Mouse (Mus musculus): Measurements from ENCODE around the gene Krt42. TPM values are rescaled to one million over a fixed set of nuclear protein-coding genes. Genes with fewer than 3 reads are reported as not detected.

Krt42 gene
- polyA plus RNA-seq, 1 experiment from 2014 or later: not detected

DNA sequence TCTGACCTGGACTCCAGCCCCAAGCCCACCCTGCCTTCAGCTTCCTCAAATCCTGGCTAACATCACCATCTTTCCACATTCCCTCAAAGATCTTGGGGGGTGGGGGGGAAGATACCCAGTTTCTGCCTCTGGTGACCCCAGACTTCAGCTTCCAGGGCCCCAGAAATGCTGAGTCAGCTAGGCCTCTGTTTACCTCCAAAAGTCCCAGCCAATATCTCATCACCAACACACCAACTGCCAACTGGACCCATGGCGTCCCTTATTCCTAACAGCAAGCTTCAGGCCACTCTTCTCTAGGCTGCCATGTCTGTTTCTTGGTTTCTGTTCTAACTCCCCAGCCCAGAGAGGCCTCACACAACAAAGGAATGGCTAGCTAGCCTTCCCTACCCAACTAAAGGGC is 2.2 kb upstream of the Krt42 start:
- DNase-seq (ENCODE audit: low spot score) (no peak), ATAC-seq (ENCODE audit: low FRiP score) (no peak)
- H3K36me3 ChIP-seq (ENCODE audit: control insufficient read depth, insufficient read depth, low read length): no peaks in the 10 kb centered on the region
- no peak overlapping the region for H3K4me3 ChIP-seq (ENCODE audit: low read depth, low read length)
- no peaks in the 10 kb centered on the region for H3K9me3 ChIP-seq (ENCODE audit: control insufficient read depth, low read length)
- H3K4me2 ChIP-seq (replicated peaks; ENCODE audit: low read depth, low read length): no peak overlapping the region
- no peaks in the 10 kb centered on the region for H3K4me1 ChIP-seq (replicated peaks; ENCODE audit: control insufficient read depth, insufficient read depth, low read length)
- WGBS: 81% methylated on average over 1 of the region's 1 CpGs
- no peaks in the 10 kb centered on the region for H3K27me3 ChIP-seq (ENCODE audit: control insufficient read depth, insufficient read depth, low read length)
- no peak overlapping the region for H3K27ac ChIP-seq (ENCODE audit: low read depth, low read length)
- H3K9ac ChIP-seq (ENCODE audit: low read depth, low read length): no peak overlapping the region

- Histone ChIP-seq H3K27me3 (ENCODE audit: control insufficient read depth, insufficient read depth, low read length) (no peaks in the 10 kb centered on the region), H3K9me3 (ENCODE audit: control insufficient read depth, low read length) (no peaks in the 10 kb centered on the region), H3K9ac (ENCODE audit: low read depth, low read length) (no peak overlapping the region), H3K4me2 (replicated peaks; ENCODE audit: low read depth, low read length) (no peak overlapping the region), H3K4me1 (replicated peaks; ENCODE audit: control insufficient read depth, insufficient read depth, low read length) (no peaks in the 10 kb centered on the region), H3K4me3 (ENCODE audit: low read depth, low read length) (no peak overlapping the region), H3K36me3 (ENCODE audit: control insufficient read depth, insufficient read depth, low read length) (no peaks in the 10 kb centered on the region), H3K27ac (ENCODE audit: low read depth, low read length) (no peak overlapping the region)
- DNase-seq (ENCODE audit: low spot score) (no peak), ATAC-seq (ENCODE audit: low FRiP score) (no peak)
- WGBS: 20% methylated on average over 13 of the region's 13 CpGs
These were observed 7.4 kb downstream of the Krt42 start for GRCm38 (mm10) chr11:100262058-100262980.

- ATAC-seq (ENCODE audit: low FRiP score): no peak
- WGBS: 80% methylated on average over 9 of the region's 9 CpGs
- H3K27ac ChIP-seq (ENCODE audit: low read depth, low read length): no peak overlapping the region
- no peaks in the 10 kb centered on the region for H3K9me3 ChIP-seq (ENCODE audit: control insufficient read depth, low read length)
- H3K9ac ChIP-seq (ENCODE audit: low read depth, low read length): no peak overlapping the region
- no peaks in the 10 kb centered on the region for H3K27me3 ChIP-seq (ENCODE audit: control insufficient read depth, insufficient read depth, low read length)
- H3K4me2 ChIP-seq (replicated peaks; ENCODE audit: low read depth, low read length): no peak overlapping the region
- no peak overlapping the region for H3K4me3 ChIP-seq (ENCODE audit: low read depth, low read length)
- no peak for DNase-seq (ENCODE audit: low spot score)
- H3K36me3 ChIP-seq (ENCODE audit: control insufficient read depth, insufficient read depth, low read length): no peaks in the 10 kb centered on the region
- no peaks in the 10 kb centered on the region for H3K4me1 ChIP-seq (replicated peaks; ENCODE audit: control insufficient read depth, insufficient read depth, low read length)
These were observed 8.5 kb downstream of the Krt42 start for GRCm38 (mm10) chr11:100261235-100261605.

- H3K9ac ChIP-seq (ENCODE audit: low read depth, low read length): no peak within 1 kb of the TSS
- H3K36me3 ChIP-seq (ENCODE audit: control insufficient read depth, insufficient read depth, low read length): no peaks in the 10 kb centered on the region
- no peak within 1 kb of the TSS for H3K27ac ChIP-seq (ENCODE audit: low read depth, low read length)
- no peaks in the 10 kb centered on the region for H3K27me3 ChIP-seq (ENCODE audit: control insufficient read depth, insufficient read depth, low read length)
- H3K9me3 ChIP-seq (ENCODE audit: control insufficient read depth, low read length): no peaks in the 10 kb centered on the region
- WGBS: 74% methylated on average over 21 of the region's 21 CpGs
- DNase-seq (ENCODE audit: low spot score) (no peak), ATAC-seq (ENCODE audit: low FRiP score) (no peak)
- no peak within 1 kb of the TSS for H3K4me2 ChIP-seq (replicated peaks; ENCODE audit: low read depth, low read length)
- H3K4me1 ChIP-seq (replicated peaks; ENCODE audit: control insufficient read depth, insufficient read depth, low read length): no peaks in the 10 kb centered on the region
- no peak within 1 kb of the TSS for H3K4me3 ChIP-seq (ENCODE audit: low read depth, low read length)
These were observed 9.0 kb downstream of the Krt42 start, which contains the start of gene Krt17 for GRCm38 (mm10) chr11:100260514-100261234. Gene Krt17, minus strand, starts transcription at chr11:100261029.

DNA sequence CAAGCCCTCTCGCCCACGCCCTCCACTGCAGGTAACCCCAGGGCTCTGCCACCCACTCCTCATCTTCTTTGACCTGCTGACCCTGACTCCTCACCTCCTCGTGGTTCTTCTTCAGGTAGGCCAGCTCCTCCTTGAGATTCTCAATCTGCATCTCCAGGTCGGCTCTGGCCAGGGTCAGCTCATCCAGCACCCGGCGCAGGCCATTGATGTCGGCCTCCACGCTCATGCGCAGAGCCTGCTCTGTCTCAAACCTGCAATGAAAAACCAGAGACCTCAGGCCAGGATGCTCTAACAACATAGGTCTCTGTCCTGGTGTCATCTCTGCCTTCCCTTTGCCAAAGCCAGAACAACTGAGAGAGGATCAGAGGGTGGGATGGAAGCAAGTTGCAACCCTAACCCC is 10.6 kb downstream of the Krt42 start:
- 86% methylated on average over 9 of the region's 9 CpGs for WGBS

DNA sequence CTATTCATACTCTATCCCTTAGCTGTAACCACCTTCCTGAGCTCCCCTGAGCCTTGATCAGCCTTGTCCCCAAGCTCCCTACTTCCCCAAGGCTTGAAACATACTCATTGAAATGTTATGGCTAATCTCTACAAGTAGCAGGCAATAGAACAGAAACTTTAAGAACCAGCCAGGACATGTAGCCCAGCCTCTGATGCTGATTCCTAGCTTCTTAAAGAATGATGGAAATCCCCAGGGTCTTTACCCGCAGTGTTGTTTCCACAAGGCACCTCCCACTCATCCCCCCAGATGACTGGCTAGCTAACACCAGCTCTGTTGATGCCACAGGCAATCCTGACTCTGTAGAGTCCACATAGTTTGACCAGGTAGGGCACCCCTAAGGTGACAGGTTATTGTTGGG is 11.7 kb downstream of the Krt42 start:
- Histone ChIP-seq H3K36me3 (ENCODE audit: control insufficient read depth, insufficient read depth, low read length) (no peaks in the 10 kb centered on the region), H3K27ac (ENCODE audit: low read depth, low read length) (no peak overlapping the region), H3K4me3 (ENCODE audit: low read depth, low read length) (no peak overlapping the region), H3K9ac (ENCODE audit: low read depth, low read length) (no peak overlapping the region), H3K9me3 (ENCODE audit: control insufficient read depth, low read length) (no peaks in the 10 kb centered on the region), H3K4me2 (replicated peaks; ENCODE audit: low read depth, low read length) (no peak overlapping the region), H3K27me3 (ENCODE audit: control insufficient read depth, insufficient read depth, low read length) (no peaks in the 10 kb centered on the region), H3K4me1 (replicated peaks; ENCODE audit: control insufficient read depth, insufficient read depth, low read length) (no peaks in the 10 kb centered on the region)
- WGBS: 83% methylated on average over 1 of the region's 1 CpGs
- DNase-seq (ENCODE audit: low spot score): no peak
- ATAC-seq (ENCODE audit: low FRiP score): no peak

More for the DNA sequence above, 10.6 kb downstream of the Krt42 start:
- DNase-seq (ENCODE audit: low spot score) (no peak), ATAC-seq (ENCODE audit: low FRiP score) (no peak)
- no peak overlapping the region for H3K4me2 ChIP-seq (replicated peaks; ENCODE audit: low read depth, low read length)
- no peak overlapping the region for H3K9ac ChIP-seq (ENCODE audit: low read depth, low read length)
- H3K27ac ChIP-seq (ENCODE audit: low read depth, low read length): no peak overlapping the region
- H3K27me3 ChIP-seq (ENCODE audit: control insufficient read depth, insufficient read depth, low read length): no peaks in the 10 kb centered on the region
- H3K9me3 ChIP-seq (ENCODE audit: control insufficient read depth, low read length): no peaks in the 10 kb centered on the region
- H3K36me3 ChIP-seq (ENCODE audit: control insufficient read depth, insufficient read depth, low read length): no peaks in the 10 kb centered on the region
- H3K4me3 ChIP-seq (ENCODE audit: low read depth, low read length): no peak overlapping the region
- H3K4me1 ChIP-seq (replicated peaks; ENCODE audit: control insufficient read depth, insufficient read depth, low read length): no peaks in the 10 kb centered on the region

DNA sequence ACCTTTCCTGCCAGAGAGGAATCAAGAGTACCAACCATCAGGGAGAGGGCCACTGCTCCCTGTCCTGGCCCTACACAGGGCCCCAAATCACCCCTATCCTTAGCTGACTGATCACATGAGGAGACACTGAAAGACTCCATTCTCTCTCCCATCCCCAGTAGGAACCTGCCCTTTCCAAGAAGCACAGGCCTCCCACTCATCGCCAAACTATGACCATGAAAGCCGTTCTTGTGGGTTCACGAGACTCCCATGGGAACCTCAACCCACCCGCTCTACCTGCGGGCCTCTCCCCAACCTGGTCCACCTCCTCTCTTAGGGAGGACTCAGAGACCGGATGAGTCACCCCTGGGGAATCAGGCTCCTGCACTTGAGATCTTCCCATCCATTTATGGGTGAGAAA is 14.2 kb downstream of the Krt42 start:
- H3K4me2 ChIP-seq (replicated peaks; ENCODE audit: low read depth, low read length): no peak overlapping the region
- H3K9me3 ChIP-seq (ENCODE audit: control insufficient read depth, low read length): no peaks in the 10 kb centered on the region
- no peak overlapping the region for H3K9ac ChIP-seq (ENCODE audit: low read depth, low read length)
- no peak for DNase-seq (ENCODE audit: low spot score)
- H3K27me3 ChIP-seq (ENCODE audit: control insufficient read depth, insufficient read depth, low read length): no peaks in the 10 kb centered on the region
- no peak overlapping the region for H3K4me3 ChIP-seq (ENCODE audit: low read depth, low read length)
- no peaks in the 10 kb centered on the region for H3K36me3 ChIP-seq (ENCODE audit: control insufficient read depth, insufficient read depth, low read length)
- no peaks in the 10 kb centered on the region for H3K4me1 ChIP-seq (replicated peaks; ENCODE audit: control insufficient read depth, insufficient read depth, low read length)
- ATAC-seq (ENCODE audit: low FRiP score): no peak
- 88% methylated on average over 6 of the region's 6 CpGs for WGBS
- H3K27ac ChIP-seq (ENCODE audit: low read depth, low read length): no peak overlapping the region

GRCm38 (mm10) chr11:100254360-100255090 is 15.1 kb downstream of the Krt42 start:
- no peak overlapping the region for H3K4me3 ChIP-seq (ENCODE audit: low read depth, low read length)
- DNase-seq (ENCODE audit: low spot score) (no peak), ATAC-seq (ENCODE audit: low FRiP score) (no peak)
- H3K27ac ChIP-seq (ENCODE audit: low read depth, low read length): no peak overlapping the region
- no peaks in the 10 kb centered on the region for H3K4me1 ChIP-seq (replicated peaks; ENCODE audit: control insufficient read depth, insufficient read depth, low read length)
- H3K36me3 ChIP-seq (ENCODE audit: control insufficient read depth, insufficient read depth, low read length): no peaks in the 10 kb centered on the region
- 85% methylated on average over 5 of the region's 5 CpGs for WGBS
- H3K9ac ChIP-seq (ENCODE audit: low read depth, low read length): no peak overlapping the region
- no peaks in the 10 kb centered on the region for H3K9me3 ChIP-seq (ENCODE audit: control insufficient read depth, low read length)
- no peaks in the 10 kb centered on the region for H3K27me3 ChIP-seq (ENCODE audit: control insufficient read depth, insufficient read depth, low read length)
- no peak overlapping the region for H3K4me2 ChIP-seq (replicated peaks; ENCODE audit: low read depth, low read length)
